Mouse (Mus musculus) layer of hippocampus, postnatal 14 days (tissue): ENCODE results near the gene Rap1b. TPM values are rescaled to one million over a fixed set of nuclear protein-coding genes. Genes with fewer than 3 reads are reported as not detected.

ENCODE experiments used
- DNase-seq, 2 experiments: peaks; one replicate each; pipeline ENCODE4 v3.0.0; 2021 to 2022; ENCODE audit warnings: low spot score in 2 of 2, mixed read lengths in 1 of 2
- total RNA-seq, 2 experiments: library from RNA; stranded (reverse); gene quantifications; 2 replicates each; pipeline ENCODE4 v1.2.3; 2021

Rap1b gene
- total RNA-seq, 2 experiments from 2014 or later: 79.4 to 86.1 TPM

GRCm38 (mm10) chr10:117773106-117773720, 72.6 kb downstream of the Rap1b start:
- DNase-seq: no peak

DNA sequence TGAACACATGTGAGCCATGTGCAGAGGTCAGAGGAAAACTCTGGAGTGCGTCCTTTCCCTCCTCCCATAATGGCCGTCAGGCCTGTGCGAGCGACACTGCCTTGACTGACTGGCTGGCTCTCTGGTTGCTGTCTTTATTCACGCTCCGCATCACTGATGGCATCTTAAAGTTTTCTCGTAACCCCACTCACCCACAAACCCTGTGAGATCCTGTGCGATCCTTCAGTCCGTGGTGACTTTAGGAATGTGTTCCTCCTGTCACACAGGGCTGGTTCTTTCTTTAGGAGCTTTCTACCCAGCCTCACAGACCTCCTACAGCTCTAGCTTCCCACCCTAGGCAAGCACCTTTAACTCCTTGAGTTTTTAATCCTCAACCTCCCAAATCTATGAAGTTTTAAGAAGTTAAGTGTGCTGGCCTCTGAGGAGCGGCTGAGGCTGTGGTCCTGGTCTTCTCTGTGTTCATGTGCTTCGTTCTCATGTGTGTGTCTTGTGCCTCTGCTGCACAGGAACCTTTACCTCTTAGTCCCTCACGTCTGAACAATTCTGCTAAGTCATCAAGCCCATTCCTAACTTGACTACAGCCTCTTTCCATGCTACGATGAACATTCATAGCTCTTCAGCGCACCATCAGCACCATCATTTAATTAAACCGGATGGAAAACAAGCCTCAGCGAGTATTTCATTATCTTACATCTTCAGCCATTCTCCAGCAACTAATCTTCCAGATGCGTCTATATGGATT, 73.3 kb downstream of the Rap1b start:
- no peak for DNase-seq

DNA sequence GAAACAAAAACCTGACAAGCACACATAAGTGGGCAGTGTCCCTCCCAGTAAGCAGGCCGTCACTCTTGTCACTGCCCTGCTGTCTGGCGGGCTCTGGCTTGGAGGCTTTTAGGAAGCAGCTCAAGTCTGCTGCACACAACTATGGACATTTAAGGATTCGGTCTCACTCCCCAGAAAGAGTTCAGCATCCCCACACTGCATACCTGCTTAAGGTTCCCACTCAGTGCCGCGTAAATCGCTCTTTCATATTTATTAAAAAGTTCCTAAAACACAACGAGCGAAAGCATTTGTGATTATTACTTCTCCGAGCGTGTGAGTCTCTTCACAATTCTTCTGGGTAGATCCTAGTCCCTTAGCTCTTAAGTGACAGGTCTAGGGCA, 74.7 kb downstream of the Rap1b start:
- DNase-seq: no peak

GRCm38 (mm10) chr10:117770286-117771130, 75.3 kb downstream of the Rap1b start:
- no peak for DNase-seq

- no peak for DNase-seq
These were observed 76.1 kb downstream of the Rap1b start for GRCm38 (mm10) chr10:117769541-117770285.

DNA sequence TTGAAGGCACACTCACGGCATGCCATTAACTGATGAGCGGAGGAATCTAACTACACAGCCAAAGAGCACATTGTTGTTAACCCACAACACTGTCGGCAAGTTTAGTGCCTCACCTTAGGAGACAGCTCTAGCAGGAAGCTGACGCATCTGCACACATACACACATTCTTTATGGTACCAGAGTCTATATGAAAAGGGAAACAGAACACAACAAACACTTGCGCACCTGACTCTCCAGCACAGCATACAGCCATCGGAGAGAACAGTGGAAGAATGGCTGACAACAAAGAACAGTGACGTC, 77.7 kb downstream of the Rap1b start:
- DNase-seq: no peak

DNA sequence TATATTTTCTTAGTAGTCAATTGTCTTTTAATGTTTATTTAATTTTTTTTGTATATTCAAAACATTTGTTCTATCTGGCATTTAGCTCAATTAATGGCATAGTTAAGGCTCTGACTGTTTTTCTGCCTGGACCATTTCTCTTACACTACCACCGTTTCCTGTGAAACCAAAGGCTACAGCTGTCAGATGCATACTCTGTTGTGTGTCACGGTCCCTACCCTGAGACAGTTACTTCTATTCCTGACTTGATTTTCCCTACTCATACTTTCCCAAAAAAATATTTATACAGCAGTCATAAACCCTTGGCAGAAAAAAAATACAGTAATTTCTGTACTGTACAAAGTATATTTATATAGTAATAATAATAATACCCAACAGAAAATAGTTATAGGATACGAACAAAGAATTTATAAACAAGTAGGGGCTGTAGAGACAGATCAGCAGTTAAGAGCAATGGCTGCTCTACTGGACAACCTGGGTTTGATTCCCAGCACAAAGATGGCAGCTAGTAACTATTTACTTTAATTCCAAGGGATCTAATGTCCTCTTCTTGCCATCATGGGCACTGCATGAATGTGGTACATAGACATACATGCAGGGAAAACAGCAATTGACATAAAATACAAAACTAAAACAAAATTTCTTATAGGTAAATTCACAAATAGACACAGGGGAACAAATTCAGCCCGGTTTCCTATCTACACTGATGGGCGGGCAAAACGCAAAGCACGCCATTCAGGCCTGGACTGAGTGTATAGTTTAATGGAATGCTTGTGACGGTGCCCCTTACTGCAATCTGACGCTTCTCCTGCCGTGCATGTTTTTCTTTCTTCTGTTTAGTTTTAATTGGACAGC, 78.3 kb downstream of the Rap1b start:
- no peak for DNase-seq

- DNase-seq: no peak
These were observed 79.0 kb downstream of the Rap1b start for GRCm38 (mm10) chr10:117766896-117767160.

DNA sequence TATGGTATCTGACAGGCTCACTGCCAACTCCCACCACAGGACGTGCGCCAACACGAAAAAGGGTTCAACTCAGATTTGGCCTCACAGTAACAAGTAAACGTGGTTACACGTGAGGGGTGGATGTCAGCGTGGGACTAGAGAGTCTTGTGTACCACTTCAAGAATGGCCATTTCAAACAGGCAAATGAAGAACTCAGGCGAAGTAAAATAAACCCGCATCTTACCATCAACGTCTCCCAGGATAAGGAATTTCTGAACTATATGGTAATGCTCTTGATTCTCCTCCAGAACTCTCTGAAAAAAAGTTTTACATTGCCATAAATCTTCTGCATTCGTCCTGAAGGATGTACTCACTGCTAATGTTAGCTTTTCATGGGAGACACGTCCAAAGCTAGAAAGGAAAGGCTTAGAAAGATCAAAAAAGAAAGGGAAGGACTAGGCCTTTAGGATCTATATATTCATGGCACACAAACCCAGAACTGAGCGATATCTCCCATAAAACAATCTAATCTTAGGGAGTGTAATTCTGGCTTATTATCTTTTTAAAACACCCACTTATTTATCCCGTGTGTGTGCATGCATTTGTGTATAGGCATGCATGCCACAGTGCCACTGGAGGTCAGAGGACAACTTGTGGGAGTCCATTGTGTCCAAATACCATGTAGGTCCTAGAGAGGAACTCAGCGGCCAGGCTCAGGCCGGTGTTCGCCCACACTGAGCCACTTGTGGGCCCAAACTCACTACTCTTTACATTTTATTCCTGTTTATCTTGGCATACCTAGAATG, 79.5 kb downstream of the Rap1b start:
- DNase-seq: no peak

DNA sequence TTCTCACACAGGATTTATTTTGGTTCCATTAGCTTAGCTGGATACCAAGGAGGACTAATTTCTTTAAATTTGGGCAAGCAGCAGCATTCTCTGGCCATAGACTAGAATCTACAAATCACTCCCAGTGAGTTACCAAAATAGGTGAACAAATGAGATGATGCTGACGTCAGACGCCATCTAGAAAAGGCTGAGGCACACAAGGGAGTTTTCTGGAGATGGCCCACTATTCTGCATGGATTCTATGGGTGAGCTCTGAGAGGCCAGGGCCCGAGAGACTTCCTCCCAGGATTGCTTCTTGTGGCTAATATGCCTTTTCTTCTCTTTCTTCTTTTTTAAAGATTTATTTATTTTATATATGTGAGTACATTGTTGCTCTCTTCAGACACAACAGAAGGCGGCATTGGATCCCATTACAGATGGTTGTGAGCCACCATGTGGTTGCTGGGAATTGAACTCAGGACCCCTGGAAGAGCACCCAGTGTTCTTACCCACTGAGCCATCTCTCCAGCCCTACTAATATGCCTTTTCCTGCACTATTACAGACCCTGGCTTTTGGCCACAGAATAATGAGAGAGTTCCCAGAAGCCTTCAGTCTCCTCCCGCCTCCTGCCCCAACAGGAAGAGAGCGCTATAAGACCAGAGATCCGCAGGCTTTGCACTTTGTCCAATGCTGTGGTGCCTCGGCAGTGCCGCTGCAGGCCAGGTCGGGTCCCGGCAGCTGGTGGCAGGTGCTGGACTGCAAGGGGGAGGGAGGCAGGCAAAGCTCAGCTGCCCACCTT, 80.5 kb downstream of the Rap1b start:
- DNase-seq: no peak

DNA sequence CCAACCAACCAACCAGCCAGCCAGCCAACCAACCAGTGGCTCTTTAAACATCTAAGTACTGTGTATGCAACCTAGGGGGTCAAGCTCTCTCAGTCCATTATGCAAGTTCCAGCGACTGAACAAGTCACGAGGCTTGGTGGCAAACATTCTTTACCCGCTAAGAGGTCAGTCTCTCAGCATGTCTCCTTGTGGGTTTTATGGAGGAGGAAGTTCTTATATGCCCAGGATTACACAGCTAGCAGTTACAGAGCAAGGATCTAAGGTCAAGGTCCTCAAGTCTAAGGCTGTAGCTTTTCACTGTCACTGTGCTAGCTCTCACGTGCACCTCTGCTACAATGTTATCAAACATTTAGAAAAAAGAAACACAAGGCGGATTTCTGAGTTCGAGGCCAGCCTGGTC, 81.2 kb downstream of the Rap1b start:
- no peak for DNase-seq

Other genes starting within 250 kb of the Rap1b start
- 1 to 10 TPM; 7.7 to 7.8 TPM for gene Cpm, start 216.5 kb downstream of the Rap1b start, total RNA-seq
- gene Mdm2, start 135.3 kb downstream of the Rap1b start, total RNA-seq: 10 to 100 TPM; 59.1 to 62.8 TPM
- gene Slc35e3, start 99.7 kb downstream of the Rap1b start, total RNA-seq: 10 to 100 TPM; 31.9 to 35.0 TPM
- 10 to 100 TPM; 14.4 to 17.0 TPM for gene Nup107, start 53.3 kb downstream of the Rap1b start, total RNA-seq